Mouse (Mus musculus) limb, embryonic 10.5 days (tissue): Measurements from ENCODE around the gene Id1. TPM values are rescaled to one million over a fixed set of nuclear protein-coding genes. Genes with fewer than 3 reads are reported as not detected.

Source experiments
- DNase-seq: peaks from one replicate; pipeline ENCODE4 v3.0.0-alpha.2; 2017; ENCODE audit warnings: low spot score
- H3K27ac ChIP-seq: fragments of 300-500 bp; sonication (generic); 2 replicates; pipeline ENCODE4 v1.5.1; 2016; ENCODE audit warnings: mild to moderate bottlenecking
- H3K27me3 ChIP-seq: fragments of 300-500 bp; sonication (generic); 2 replicates; pipeline ENCODE4 v1.6.1; 2016; ENCODE audit warnings: low read depth, mild to moderate bottlenecking; ENCODE audit not compliant: poor library complexity, severe bottlenecking
- H3K36me3 ChIP-seq: fragments of 300-500 bp; sonication (generic); 2 replicates; pipeline ENCODE4 v1.6.1; 2016; ENCODE audit warnings: mild to moderate bottlenecking, moderate library complexity
- H3K4me1 ChIP-seq: fragments of 300-500 bp; sonication (generic); 2 replicates; pipeline ENCODE4 v1.6.1; 2016
- H3K4me3 ChIP-seq: fragments of 300-500 bp; sonication (generic); 2 replicates; pipeline ENCODE4 v1.5.1; 2016; ENCODE audit warnings: mild to moderate bottlenecking, moderate library complexity
- H3K9me3 ChIP-seq: fragments of 300-500 bp; sonication (generic); replicated peaks from 2 replicates; pipeline ENCODE4 v1.6.1; 2016; ENCODE audit warnings: mild to moderate bottlenecking
- WGBS: fragments of 180-500 bp; shearing (Covaris S2); methylation state at CpG from one replicate; pipeline ENCODE4 v1.1.7; 2016; 5-methylcytosine and 5-hydroxymethylcytosine counted together
- polyA plus RNA-seq: library from polyadenylated mRNA; unstranded; fragments of >200 nt; fragmentation: Nextera tagmentation; extraction: Ambion mirVana; gene quantifications from 2 replicates; pipeline ENCODE4 v1.2.1, GENCODE M21; 2016

Gene Id1
- polyA plus RNA-seq, 1 experiment from 2014 or later = 178 TPM

GRCm38 (mm10) chr2:152765045-152765674, 29.1 kb downstream of the Id1 start:
- Histone ChIP-seq H3K27me3 (no peaks in the 10 kb centered on the region), H3K4me1 (peaks cover 33% of the 10 kb centered on the region), H3K27ac (peak overlapping the region; percentile 66), H3K9me3 (no peaks in the 10 kb centered on the region), H3K4me3 (peak overlapping the region; percentile 17; the same call in 1 of the 2 replicates), H3K36me3 (no peaks in the 10 kb centered on the region)
- 37% methylated on average over 7 of the region's 7 CpGs for WGBS
- no peak for DNase-seq

- 16% methylated on average over 25 of the region's 25 CpGs for WGBS
- no peaks in the 10 kb centered on the region for H3K36me3 ChIP-seq
- DNase-seq = peak; percentile 97
- H3K4me3 ChIP-seq = peak overlapping the region; percentile 34
- H3K27ac ChIP-seq = peak overlapping the region; percentile 83
- H3K27me3 ChIP-seq = no peaks in the 10 kb centered on the region
- H3K4me1 ChIP-seq = peaks cover 33% of the 10 kb centered on the region
- no peaks in the 10 kb centered on the region for H3K9me3 ChIP-seq
These were observed 30.5 kb downstream of the Id1 start for GRCm38 (mm10) chr2:152766387-152767123.

GRCm38 (mm10) chr2:152767618-152768271, 31.7 kb downstream of the Id1 start:
- peak; percentile 47 for DNase-seq
- 0 out of 2 replicates have a peak overlapping the region, but pooled peaks have one; percentile 28 for H3K27ac ChIP-seq

GRCm38 (mm10) chr2:152769677-152770076, 33.6 kb downstream of the Id1 start:
- Histone ChIP-seq H3K27ac (no peak overlapping the region), H3K36me3 (no peaks in the 10 kb centered on the region), H3K9me3 (no peaks in the 10 kb centered on the region), H3K27me3 (no peaks in the 10 kb centered on the region), H3K4me1 (peaks cover 21% of the 10 kb centered on the region), H3K4me3 (no peak overlapping the region)
- no peak for DNase-seq
- WGBS = 80% methylated on average over 7 of the region's 7 CpGs

More at GRCm38 (mm10) chr2:152767618-152768271, 31.7 kb downstream of the Id1 start:
- Histone ChIP-seq H3K9me3 (no peaks in the 10 kb centered on the region), H3K27me3 (no peaks in the 10 kb centered on the region), H3K4me3 (no peak overlapping the region), H3K36me3 (no peaks in the 10 kb centered on the region), H3K4me1 (peaks cover 33% of the 10 kb centered on the region)
- 49% methylated on average over 12 of the region's 12 CpGs for WGBS

- H3K27me3 ChIP-seq = no peaks in the 10 kb centered on the region
- H3K4me1 ChIP-seq = peaks cover 3% of the 10 kb centered on the region
- DNase-seq = no peak
- 91% methylated on average over 9 of the region's 9 CpGs for WGBS
- H3K4me3 ChIP-seq = no peak overlapping the region
- no peak overlapping the region; the same call in 1 of the 2 replicates for H3K27ac ChIP-seq
- H3K36me3 ChIP-seq = no peaks in the 10 kb centered on the region
- H3K9me3 ChIP-seq = no peaks in the 10 kb centered on the region
These were observed 35.5 kb downstream of the Id1 start for GRCm38 (mm10) chr2:152771571-152771970.

GRCm38 (mm10) chr2:152772231-152772630, 36.2 kb downstream of the Id1 start:
- Histone ChIP-seq H3K36me3 (no peaks in the 10 kb centered on the region), H3K9me3 (no peaks in the 10 kb centered on the region), H3K4me3 (no peak overlapping the region), H3K4me1 (no peaks in the 10 kb centered on the region), H3K27me3 (no peaks in the 10 kb centered on the region), H3K27ac (no peak overlapping the region)
- WGBS = 30% methylated on average over 1 of the region's 1 CpGs
- DNase-seq = no peak

- no peaks in the 10 kb centered on the region for H3K4me1 ChIP-seq
- WGBS = 88% methylated on average over 4 of the region's 4 CpGs
- H3K27ac ChIP-seq = no peak overlapping the region
- DNase-seq = no peak
- peaks cover 12% of the 10 kb centered on the region for H3K36me3 ChIP-seq
- H3K27me3 ChIP-seq = no peaks in the 10 kb centered on the region
- H3K4me3 ChIP-seq = no peak overlapping the region
- no peaks in the 10 kb centered on the region for H3K9me3 ChIP-seq
These were observed 39.3 kb downstream of the Id1 start for GRCm38 (mm10) chr2:152775357-152775756.

GRCm38 (mm10) chr2:152776019-152776418, 40.0 kb downstream of the Id1 start:
- no peaks in the 10 kb centered on the region for H3K9me3 ChIP-seq
- peaks cover 3% of the 10 kb centered on the region for H3K4me1 ChIP-seq
- H3K4me3 ChIP-seq = no peak overlapping the region
- no peak overlapping the region for H3K27ac ChIP-seq
- H3K36me3 ChIP-seq = peaks cover 18% of the 10 kb centered on the region
- DNase-seq = no peak
- WGBS = 85% methylated on average over 3 of the region's 3 CpGs
- no peaks in the 10 kb centered on the region for H3K27me3 ChIP-seq

- Histone ChIP-seq H3K27me3 (no peaks in the 10 kb centered on the region), H3K27ac (no peak overlapping the region), H3K4me3 (no peak overlapping the region), H3K9me3 (no peaks in the 10 kb centered on the region), H3K36me3 (peaks cover 22% of the 10 kb centered on the region), H3K4me1 (peaks cover 7% of the 10 kb centered on the region)
- WGBS = 82% methylated on average over 2 of the region's 2 CpGs
- no peak for DNase-seq
These were observed 40.4 kb downstream of the Id1 start for GRCm38 (mm10) chr2:152776435-152776834.

- 89% methylated on average over 3 of the region's 3 CpGs for WGBS
- H3K4me3 ChIP-seq = no peak overlapping the region
- H3K36me3 ChIP-seq = peaks cover 29% of the 10 kb centered on the region
- H3K9me3 ChIP-seq = no peaks in the 10 kb centered on the region
- no peaks in the 10 kb centered on the region for H3K27me3 ChIP-seq
- H3K27ac ChIP-seq = no peak overlapping the region
- peaks cover 7% of the 10 kb centered on the region for H3K4me1 ChIP-seq
- DNase-seq = no peak
These were observed 41.0 kb downstream of the Id1 start for GRCm38 (mm10) chr2:152777081-152777480.

GRCm38 (mm10) chr2:152780466-152780865, 44.4 kb downstream of the Id1 start:
- Histone ChIP-seq H3K27ac (no peak overlapping the region), H3K4me3 (no peak overlapping the region), H3K27me3 (no peaks in the 10 kb centered on the region), H3K36me3 (peaks cover 48% of the 10 kb centered on the region), H3K4me1 (peaks cover 10% of the 10 kb centered on the region), H3K9me3 (no peaks in the 10 kb centered on the region)
- 98% methylated on average over 2 of the region's 2 CpGs for WGBS
- DNase-seq = no peak

- H3K36me3 ChIP-seq = peaks cover 49% of the 10 kb centered on the region
- DNase-seq = no peak
- 0 out of 2 replicates have a peak overlapping the region, but pooled peaks have one; percentile 26 for H3K27ac ChIP-seq
- no peaks in the 10 kb centered on the region for H3K9me3 ChIP-seq
- WGBS = 87% methylated on average over 3 of the region's 3 CpGs
- no peak overlapping the region for H3K4me3 ChIP-seq
- H3K27me3 ChIP-seq = no peaks in the 10 kb centered on the region
- peaks cover 17% of the 10 kb centered on the region for H3K4me1 ChIP-seq
These were observed 45.1 kb downstream of the Id1 start for GRCm38 (mm10) chr2:152781031-152781711.
